Mouse (Mus musculus): ENCODE measurements around the gene Gstp3. TPM values are rescaled to one million over a fixed set of nuclear protein-coding genes. Genes with fewer than 3 reads are reported as not detected.
"Not testable (repeated sequence)": the region's sequence is repeated elsewhere in the genome, so short reads cannot be mapped to it uniquely, and the experiment has no call there.

The Gstp3 gene
- total and polyA plus RNA-seq, 3 experiments: 0.62 to 2.3 (median 0.83) TPM

DNA sequence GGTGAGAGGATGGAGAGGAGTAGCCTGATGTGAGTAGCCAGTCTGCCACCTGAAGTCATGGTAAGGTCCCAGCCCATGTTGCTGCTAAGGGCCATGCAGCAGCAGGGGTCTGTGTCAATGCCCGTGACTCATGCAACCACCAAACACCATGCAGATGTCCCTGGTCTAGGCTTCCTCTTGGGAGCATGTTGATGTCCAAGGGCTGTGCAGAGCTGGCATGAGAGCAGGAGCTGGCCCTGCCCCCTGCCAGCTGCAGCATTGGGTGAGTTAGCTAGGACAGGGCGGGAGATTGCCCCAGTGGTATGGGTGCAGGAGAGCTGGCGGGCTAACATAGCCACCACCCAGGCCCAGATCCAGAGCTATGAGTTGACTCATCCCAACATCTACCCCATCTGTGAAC lies 31.1 kb upstream of the Gstp3 start:
- no peak for DNase-seq

DNA sequence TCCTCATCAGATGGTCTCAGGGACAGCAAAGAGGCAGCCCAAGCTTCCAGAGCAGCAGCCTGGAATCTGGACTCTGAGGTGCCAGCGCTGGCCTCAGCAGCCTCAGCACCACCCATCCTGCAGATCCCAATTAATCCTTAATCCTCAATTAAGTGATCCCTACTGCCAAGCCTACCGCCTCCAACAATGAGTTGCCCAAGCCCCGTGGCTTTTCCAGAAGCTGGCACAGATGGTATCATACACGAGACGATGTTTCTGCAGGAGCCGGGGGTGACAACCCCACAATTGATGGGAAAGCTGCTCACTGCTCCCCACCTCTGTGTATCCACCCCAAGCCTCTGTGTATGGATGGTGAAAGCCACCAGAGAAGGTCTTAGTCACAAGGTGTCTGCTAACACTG lies 29.8 kb upstream of the Gstp3 start:
- no peak for DNase-seq

DNA sequence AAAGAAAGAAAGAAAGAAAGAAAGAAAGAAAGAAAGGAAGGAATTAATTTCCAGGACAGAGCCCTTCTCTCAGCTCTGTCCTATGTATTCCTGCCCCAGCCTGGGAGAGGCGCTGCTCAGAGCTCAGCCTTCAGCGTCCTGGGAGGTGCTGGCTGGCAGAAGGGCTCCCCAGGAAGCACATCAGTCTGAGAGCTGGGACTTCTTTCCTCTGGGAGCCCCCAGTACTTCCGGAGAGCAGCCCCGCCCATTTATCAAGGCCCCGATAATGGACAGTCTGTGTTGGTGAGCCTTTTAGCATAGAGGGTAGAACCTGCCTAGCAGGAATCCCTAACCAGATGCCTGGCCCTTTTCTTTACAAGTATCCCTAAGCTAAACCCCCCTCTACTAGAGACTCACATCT lies 28.8 kb upstream of the Gstp3 start:
- no peak for DNase-seq

- no peak for DNase-seq
Measured at GRCm38 (mm10) chr19:4087090-4087489, 27.7 kb upstream of the Gstp3 start.

DNA sequence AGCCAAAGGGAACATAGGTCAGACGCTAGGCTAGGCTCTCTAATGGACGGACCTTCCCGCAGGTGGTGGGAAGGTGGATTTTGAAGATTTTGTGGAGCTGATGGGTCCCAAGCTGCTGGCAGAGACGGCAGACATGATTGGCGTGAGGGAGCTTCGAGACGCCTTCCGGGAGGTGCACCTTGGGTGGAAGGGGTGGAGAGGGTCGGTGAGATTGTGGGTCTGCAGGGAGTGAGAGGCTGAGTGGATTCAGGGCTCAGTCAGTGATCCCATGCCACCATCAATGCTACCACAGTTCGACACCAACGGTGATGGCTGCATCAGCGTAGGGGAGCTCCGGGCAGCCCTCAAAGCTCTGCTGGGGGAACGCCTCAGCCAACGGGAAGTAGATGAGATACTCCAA lies 26.8 kb upstream of the Gstp3 start:
- no peak for DNase-seq

- DNase-seq: no peak
Measured at GRCm38 (mm10) chr19:4084984-4085383, 25.6 kb upstream of the Gstp3 start.

DNA sequence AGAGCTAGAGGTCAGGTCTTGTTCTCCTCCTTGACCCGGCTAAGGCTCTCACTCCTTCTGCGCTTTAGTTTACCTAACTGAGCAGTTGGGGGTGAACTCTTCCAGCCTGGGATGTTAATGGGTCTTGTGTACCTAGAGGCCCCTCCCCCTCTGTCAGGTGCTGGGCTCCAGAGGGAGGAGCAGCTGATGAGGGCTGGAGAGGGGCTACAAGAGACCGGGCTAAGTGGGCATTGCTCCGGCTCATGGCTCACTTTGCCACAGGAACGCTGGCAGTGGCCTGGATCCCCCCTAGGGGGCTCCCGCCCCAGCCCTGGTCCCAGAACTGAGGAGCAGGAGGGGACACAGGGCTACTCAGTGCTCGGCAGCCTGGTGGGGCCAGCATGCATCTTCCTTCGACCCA lies 24.5 kb upstream of the Gstp3 start:
- DNase-seq: no peak

DNA sequence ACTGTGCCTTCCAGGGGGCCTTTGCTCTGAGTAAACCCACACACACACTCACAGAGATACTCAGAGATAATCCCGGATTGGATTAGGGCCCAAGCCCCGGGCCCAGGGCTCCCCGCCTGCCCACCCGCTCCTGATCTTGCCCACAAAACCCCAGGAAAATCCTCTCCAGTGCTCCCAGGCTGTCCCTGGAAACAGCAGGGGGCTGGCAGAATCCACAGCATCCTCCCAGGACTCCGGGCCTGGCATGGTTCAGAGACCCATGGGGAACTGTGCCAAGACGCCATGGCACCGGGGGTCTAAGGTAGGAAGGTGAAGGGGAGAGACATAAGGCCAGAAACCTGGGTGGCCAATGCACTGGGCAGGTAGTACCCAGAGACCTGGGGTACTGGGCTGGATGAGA lies 23.9 kb upstream of the Gstp3 start:
- DNase-seq: no peak

DNA sequence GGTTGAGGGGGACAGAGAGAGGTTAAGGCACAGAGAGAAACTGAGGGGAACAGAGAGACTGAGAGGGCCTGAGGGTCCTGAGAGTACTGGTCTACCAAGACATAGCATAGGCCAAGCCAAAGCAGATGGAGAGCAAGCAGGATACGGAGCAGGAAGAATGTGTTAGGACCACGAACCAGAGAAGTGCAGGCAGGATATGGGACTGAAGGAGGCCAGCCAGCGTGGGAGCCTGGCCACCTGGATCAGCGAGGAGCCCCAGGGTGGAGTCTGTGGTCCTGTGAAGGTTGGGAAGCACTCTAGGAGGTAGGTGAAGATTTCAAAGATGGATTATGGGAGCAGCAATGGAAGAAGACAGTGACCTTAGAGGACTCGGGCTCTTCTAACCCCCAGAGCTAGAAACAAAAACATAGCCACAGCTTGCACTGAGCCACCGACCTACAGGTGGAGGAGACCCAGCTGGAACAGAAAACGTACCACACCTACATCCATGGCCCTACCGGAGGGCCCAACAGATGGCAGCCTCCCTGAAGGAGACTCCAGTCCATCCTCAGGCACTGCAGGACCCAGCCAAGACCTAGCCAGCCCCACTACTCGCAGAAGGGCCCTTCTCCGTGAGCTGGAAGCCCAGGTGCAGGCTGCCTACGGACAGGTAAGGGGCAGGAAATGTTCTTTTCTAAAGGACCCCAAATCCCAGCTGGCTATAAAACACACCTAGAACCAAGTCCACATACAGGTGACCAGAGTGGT lies 23.0 kb upstream of the Gstp3 start:
- no peak for DNase-seq

DNA sequence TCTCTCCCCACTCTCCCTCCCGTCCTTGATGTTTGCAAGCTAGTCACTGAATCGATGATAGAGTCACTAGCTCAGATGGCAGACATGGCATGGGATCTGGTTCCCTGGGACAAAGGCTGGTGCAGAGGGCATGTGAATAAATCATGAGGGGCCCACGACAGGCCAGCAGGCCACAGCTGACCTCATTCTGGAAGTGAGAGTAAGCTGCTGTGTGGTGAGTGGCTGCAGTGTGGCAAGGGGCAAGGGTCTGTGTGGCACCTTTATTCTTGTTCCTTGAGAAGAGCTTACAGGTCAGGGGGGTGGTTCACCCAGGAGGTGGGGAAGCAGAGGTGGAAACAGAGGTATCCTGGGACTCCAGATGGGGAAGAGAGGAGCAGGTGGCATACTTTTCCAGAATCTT lies 22.0 kb upstream of the Gstp3 start, which contains the start of gene Cabp2:
Gene Cabp2 (plus strand): TSS at position 185 of the 400 bp plus-strand sequence.
- no peak for DNase-seq

DNA sequence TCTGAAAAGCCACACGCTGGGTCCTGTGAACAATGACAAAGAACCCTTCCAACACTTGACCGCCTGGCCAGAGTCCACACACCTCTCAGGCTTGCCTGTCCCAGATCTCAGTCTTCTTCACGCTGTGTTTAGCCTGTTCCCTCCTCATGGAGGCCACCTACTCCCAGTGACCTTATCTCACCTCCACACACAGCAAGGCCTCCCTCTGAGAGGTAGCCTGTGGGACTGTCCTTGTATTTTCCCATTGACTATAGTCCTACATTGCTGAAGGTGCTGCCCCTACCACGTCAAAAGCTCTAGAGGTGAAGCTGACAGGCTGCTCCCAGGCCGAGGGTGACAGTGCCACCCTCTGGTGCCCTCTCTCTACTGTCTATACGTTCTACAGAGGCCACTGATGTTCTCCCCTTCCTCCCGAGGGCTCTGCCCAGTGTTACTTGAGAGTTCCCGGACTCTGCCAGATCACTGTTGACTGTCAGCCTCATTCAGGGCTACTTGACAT lies 21.2 kb upstream of the Gstp3 start:
- DNase-seq: no peak

GRCm38 (mm10) chr19:4079594-4079993 lies 20.2 kb upstream of the Gstp3 start:
- DNase-seq: no peak

GRCm38 (mm10) chr19:4075531-4075930 lies 16.2 kb upstream of the Gstp3 start:
- no peak for DNase-seq

GRCm38 (mm10) chr19:4072706-4073424 lies 13.5 kb upstream of the Gstp3 start:
- no peak for DNase-seq

DNA sequence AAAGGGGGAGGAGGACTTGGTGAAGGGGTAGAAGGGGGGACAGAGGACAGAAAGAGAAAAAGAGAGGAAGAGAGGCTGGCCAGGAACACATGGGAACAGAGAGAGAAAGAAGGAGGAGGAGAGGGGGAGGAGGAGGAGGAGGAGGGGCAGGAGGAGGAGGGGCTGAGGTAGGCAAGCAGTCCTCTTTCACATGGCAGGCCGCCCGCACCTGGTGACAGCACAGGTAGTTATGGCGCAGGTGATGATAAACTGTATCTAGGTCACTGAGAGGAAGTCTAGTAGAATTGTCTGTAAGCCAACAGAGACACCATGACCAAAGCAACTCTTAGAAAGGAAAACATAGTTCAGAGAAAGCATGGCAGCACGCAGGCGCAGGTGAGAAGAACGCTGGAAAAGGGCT lies 12.0 kb upstream of the Gstp3 start:
- no peak for DNase-seq

DNA sequence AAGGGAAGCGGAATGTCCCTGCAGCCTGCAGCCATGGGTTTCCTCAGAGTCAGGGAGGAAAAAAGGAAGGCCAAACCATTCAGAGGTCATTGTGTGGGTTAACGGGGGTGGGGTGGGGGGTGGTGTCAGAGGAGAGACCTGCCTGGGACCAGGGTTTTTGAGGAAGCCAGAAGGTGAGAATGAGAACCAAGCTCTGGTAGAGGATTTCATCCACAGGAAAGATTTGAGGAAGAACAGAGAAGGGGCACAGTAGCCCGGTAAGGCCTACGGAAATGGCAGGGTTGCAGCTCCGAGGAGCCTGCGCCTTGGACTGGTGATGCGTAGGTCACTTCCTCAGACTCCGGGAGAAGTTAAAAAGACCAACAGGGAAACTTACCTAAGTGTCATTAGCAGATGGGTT lies 11.4 kb upstream of the Gstp3 start:
- no peak for DNase-seq

GRCm38 (mm10) chr19:4070311-4070710 lies 10.9 kb upstream of the Gstp3 start:
- DNase-seq: no peak

GRCm38 (mm10) chr19:4068717-4069410 lies 9.5 kb upstream of the Gstp3 start:
- no peak for DNase-seq

DNA sequence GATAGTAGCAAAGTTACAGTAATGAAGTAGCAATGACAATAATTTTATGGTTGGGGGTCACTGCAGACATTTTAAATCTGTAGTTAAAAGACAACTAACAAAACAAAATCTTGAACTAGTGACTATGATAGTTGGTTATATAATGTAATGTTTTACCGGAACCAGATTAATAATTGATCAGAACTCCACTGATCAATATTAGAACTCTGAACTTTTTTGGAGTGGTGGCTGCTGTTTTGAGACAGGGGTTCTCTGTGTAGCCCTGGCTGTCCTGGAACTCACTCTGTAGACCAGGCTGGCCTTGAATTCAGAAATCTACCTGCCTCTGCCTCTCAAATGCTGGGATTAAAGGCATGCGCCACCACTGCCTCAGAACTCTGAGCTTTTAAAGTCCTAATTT lies 8.9 kb upstream of the Gstp3 start:
- DNase-seq: not testable (repeated sequence)

DNA sequence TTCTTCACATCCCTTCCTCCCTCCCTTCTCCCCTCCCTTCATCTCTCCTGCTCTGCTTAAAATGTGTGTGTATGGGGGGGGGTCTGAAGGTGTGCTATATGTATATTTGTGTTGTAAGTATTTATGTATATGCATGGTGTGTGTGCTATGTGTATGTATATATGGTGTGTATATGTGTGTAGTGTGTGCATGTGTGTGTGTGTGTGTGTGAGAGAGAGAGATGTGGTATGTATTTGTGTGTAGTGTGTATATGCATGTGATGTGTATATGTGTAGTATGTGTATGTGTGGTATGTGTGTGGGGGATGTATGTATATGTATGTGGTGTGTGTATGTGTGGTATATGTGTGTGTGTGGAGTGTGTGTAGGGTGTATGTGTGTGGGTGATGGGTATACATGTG lies 7.5 kb upstream of the Gstp3 start:
- DNase-seq: no peak

DNA sequence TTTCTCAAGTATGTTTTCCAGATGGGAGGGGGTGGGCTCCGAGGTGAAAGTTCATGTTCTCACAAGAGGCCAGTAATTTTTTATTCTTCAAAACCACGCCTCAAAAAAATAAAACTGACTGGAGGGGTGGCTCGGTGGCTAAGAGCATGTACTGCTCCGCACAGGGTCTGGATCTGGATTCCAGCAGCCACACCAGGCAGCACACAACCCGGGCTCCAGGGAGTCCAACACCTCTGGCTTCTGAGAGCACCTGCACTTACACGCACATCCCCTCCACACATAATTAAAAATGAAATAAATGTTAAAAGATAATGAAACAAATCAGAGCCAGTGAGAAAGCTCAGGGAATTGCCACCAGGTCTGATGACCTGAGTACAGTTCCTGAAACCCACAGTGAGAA lies 6.9 kb upstream of the Gstp3 start:
- DNase-seq: no peak

DNA sequence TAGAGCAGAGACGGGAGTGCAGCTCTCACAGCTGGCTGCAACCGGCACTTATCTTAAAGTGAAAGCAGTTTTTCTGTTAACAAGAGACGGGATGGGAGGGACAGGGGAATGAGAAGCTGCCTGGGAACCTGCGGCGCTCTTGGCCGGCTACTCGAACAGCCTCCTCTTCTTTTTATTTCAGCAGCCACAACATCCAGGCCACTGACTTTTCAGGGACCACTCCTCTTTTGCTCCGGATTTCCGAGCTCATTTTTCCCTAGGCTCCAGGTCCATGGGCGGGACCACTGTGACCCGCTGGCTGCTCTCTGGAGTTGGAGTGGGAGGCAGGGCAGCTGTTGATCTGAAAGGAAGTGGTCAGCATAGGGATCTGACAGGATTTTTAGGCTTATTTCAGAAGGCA lies 5.1 kb upstream of the Gstp3 start:
- not testable (repeated sequence) for DNase-seq

GRCm38 (mm10) chr19:4063357-4063756 lies 4.0 kb upstream of the Gstp3 start:
- not testable (repeated sequence) for DNase-seq

Measured in adrenal gland, adult 2 months (tissue).